8 mouse cellular contexts compared by ENCODE assay signal in the genomic region with DNA sequence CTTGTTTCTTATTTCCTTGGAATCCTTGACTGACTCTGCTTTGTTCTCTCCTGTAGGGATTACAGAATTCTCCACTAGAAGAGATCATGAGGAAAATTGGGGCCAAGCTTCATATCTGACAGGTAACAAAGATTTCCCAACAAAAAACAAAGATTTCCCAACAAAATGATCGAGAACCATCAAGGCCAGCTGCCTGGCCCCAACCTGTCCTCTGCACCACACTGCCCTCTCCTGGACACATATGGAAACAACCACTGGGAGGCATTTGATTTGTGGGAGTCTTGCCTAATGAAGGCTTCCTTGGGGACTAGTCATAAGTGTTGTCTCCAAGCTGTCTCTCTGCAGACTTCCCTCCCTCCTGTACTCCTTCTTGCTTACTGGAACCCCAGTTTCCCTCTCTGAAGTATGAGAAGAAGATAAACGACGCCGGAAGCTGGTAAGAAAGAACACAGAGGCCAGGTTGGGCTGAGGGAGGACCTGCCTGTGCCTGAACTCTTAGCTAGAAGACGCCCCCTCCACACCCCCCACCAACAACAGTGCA. TPM values are rescaled to one million over a fixed set of nuclear protein-coding genes. Genes with fewer than 3 reads are reported as not detected.
A peak's percentile ranks its signal among the peaks of the same experiment; 100 is the strongest.
DNase-seq lines count a peak whose midpoint lies in the region; ATAC-seq and TF ChIP-seq lines count a peak whose summit lies in the region.

No protein-coding gene starts in this region.

- no peak overlapping the region for H3K27ac ChIP-seq in lung, postnatal 0 days (ENCODE audit: low read length)

- H3K4me1 ChIP-seq in lung, postnatal 0 days (ENCODE audit: insufficient read depth, low read depth, low read length) = no peaks in the 10 kb centered on the region

- TF ChIP-seq EP300 in lung, postnatal 0 days (IDR thresholded peaks at IDR 0.05) = no peak

- TF ChIP-seq CTCF in lung, postnatal 0 days (IDR thresholded peaks at IDR 0.05) = peak; percentile 91

- ATAC-seq in cerebellum, adult (ENCODE audit: insufficient number of reproducible peaks, low FRiP score, low TSS enrichment) = no peak
- 0 out of 2 replicates have a peak, but pooled peaks have one; percentile 22 for ATAC-seq in lung, postnatal 0 days

- no peaks in the 10 kb centered on the region for H3K9me3 ChIP-seq in lung, postnatal 0 days (ENCODE audit: low read length)

- no peak overlapping the region for H3K9ac ChIP-seq in lung, postnatal 0 days (replicated peaks; ENCODE audit: low read depth)

- 34% methylated on average over 5 of the region's 5 CpGs for WGBS in lung, postnatal 0 days

- no peak overlapping the region for H3K4me3 ChIP-seq in lung, postnatal 0 days (ENCODE audit: low read depth, low read length)

- DNase-seq in cerebellum, adult 11-12 months = peak; percentile 29
- peak; percentile 49 for DNase-seq in ovary, postnatal 10 days (ENCODE audit: low spot score)
- no peak for DNase-seq in ovary, adult 18-20 months (ENCODE audit: low spot score)
- DNase-seq in cerebellum, postnatal 10 days = peak; percentile 82 to 85
- DNase-seq in heart, postnatal 4 days = peak; percentile 83
- peak; percentile 79 for DNase-seq in lung, postnatal 0 days (ENCODE audit: low spot score)
- DNase-seq in spleen, postnatal 14 days (ENCODE audit: low spot score in 2 of 2) = peak; percentile 40 to 68

- no peak overlapping the region for H3K4me2 ChIP-seq in lung, postnatal 0 days (replicated peaks; ENCODE audit: low read depth, low read length)

- no peaks in the 10 kb centered on the region for H3K27me3 ChIP-seq in lung, postnatal 0 days (replicated peaks; ENCODE audit: insufficient read depth, low read length)

- no peaks in the 10 kb centered on the region for H3K36me3 ChIP-seq in lung, postnatal 0 days (ENCODE audit: insufficient read depth, low read length)

RNA-seq across cellular contexts. Expression of gene Ckap4, which starts 19.8 kb away (rescaled TPM):
- total RNA-seq in heart, postnatal 4 days (2021) = 100 to 1,000 TPM; 111 to 115 TPM
- 49.2 and 58.8 TPM in 2 replicates for polyA plus RNA-seq in lung, postnatal 0 days (2015; fragmentation: Nextera tagmentation; extraction: Ambion mirVana)
